Mouse (Mus musculus): Measurements from ENCODE around the gene Olfr478. TPM values are rescaled to one million over a fixed set of nuclear protein-coding genes. Genes with fewer than 3 reads are reported as not detected.
"Not testable (repeated sequence)": the region's sequence is repeated elsewhere in the genome, so short reads cannot be mapped to it uniquely, and the experiment has no call there.

Olfr478 gene
- polyA plus RNA-seq (2015; fragmentation: Nextera tagmentation; extraction: Ambion mirVana) = not detected in 2 replicates

DNA sequence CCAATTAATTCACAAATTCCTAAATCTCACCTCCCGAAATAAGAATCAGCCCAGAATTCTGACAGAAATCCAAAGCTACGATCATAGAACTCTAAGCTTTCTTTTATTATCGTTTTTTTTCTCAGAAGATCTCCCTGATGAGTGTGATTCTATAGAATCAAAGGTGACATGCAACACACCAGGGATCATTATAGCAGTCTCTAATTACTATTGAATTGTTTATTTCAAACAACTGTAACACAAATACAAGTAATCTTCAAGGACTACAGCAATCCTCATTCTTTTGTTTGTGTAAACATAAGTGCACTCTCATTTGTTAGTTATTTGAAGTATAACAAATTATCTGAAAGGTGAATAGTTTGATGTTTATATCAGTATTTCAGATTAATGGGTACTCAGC is at the start of gene Olfr478:
Olfr478 (minus strand) TSS at position 101 of the 400 bp plus-strand sequence.
- no peak within 1 kb of the TSS for H3K27ac ChIP-seq (ENCODE audit: low read length)
- H3K27me3 ChIP-seq (replicated peaks; ENCODE audit: control insufficient read depth, insufficient read depth, low read length) = no peaks in the 10 kb centered on the region
- WGBS = 79% methylated on average over 3 of the region's 3 CpGs
- no peak within 1 kb of the TSS for H3K4me3 ChIP-seq (replicated peaks; ENCODE audit: low read length)
- H3K9ac ChIP-seq (replicated peaks; ENCODE audit: low read depth, low read length) = no peak within 1 kb of the TSS
- H3K36me3 ChIP-seq (ENCODE audit: control insufficient read depth, insufficient read depth) = no peaks in the 10 kb centered on the region
- no peak within 1 kb of the TSS for H3K4me2 ChIP-seq (ENCODE audit: low read length)
- no peaks in the 10 kb centered on the region for H3K9me3 ChIP-seq (ENCODE audit: control insufficient read depth, low read length)
- H3K4me1 ChIP-seq (replicated peaks; ENCODE audit: control insufficient read depth, insufficient read depth, low read length) = no peaks in the 10 kb centered on the region
- ATAC-seq = no peak

- no peak for ATAC-seq
- no peaks in the 10 kb centered on the region for H3K36me3 ChIP-seq (ENCODE audit: control insufficient read depth, insufficient read depth)
- no peaks in the 10 kb centered on the region for H3K9me3 ChIP-seq (ENCODE audit: control insufficient read depth, low read length)
- no peaks in the 10 kb centered on the region for H3K27me3 ChIP-seq (replicated peaks; ENCODE audit: control insufficient read depth, insufficient read depth, low read length)
- H3K4me3 ChIP-seq (replicated peaks; ENCODE audit: low read length) = no peak within 1 kb of the TSS
- no peak within 1 kb of the TSS for H3K27ac ChIP-seq (ENCODE audit: low read length)
- H3K4me1 ChIP-seq (replicated peaks; ENCODE audit: control insufficient read depth, insufficient read depth, low read length) = no peaks in the 10 kb centered on the region
- H3K4me2 ChIP-seq (ENCODE audit: low read length) = no peak within 1 kb of the TSS
- no peak within 1 kb of the TSS for H3K9ac ChIP-seq (replicated peaks; ENCODE audit: low read depth, low read length)
Measured at GRCm38 (mm10) chr7:108079555-108079954, 45.8 kb upstream of the Olfr478 start, which contains the start of gene Olfr481. Gene Olfr481 (plus strand): TSS chr7:108079855.

DNA sequence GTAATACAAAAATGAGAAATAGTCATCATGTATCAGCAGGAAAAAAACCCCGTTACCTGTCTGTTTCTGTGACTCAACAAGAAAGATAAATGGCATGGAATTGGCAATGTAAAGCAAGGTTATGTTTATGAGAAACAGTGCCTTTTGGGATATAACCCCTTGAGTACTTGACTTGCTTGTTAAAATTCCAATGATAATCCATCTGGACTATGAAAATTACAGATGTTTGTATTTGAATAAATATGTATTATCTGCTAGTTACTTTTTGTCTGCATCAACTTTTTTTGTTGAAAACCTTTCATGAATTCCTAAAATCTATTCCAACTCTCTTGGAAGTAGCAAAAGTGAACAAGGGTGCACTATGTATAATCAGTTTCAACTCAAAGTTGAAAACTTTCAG is 33.5 kb upstream of the Olfr478 start, which contains the start of gene Olfr480:
Olfr480 (minus strand) TSS at position 101 of the 400 bp plus-strand sequence.
- 91% methylated on average over 1 of the region's 1 CpGs for WGBS
- H3K27ac ChIP-seq (ENCODE audit: low read length) = no peak within 1 kb of the TSS
- no peak within 1 kb of the TSS for H3K4me2 ChIP-seq (ENCODE audit: low read length)
- no peaks in the 10 kb centered on the region for H3K4me1 ChIP-seq (replicated peaks; ENCODE audit: control insufficient read depth, insufficient read depth, low read length)
- H3K36me3 ChIP-seq (ENCODE audit: control insufficient read depth, insufficient read depth) = no peaks in the 10 kb centered on the region
- H3K9me3 ChIP-seq (ENCODE audit: control insufficient read depth, low read length) = no peaks in the 10 kb centered on the region
- ATAC-seq = no peak
- no peaks in the 10 kb centered on the region for H3K27me3 ChIP-seq (replicated peaks; ENCODE audit: control insufficient read depth, insufficient read depth, low read length)
- no peak within 1 kb of the TSS for H3K9ac ChIP-seq (replicated peaks; ENCODE audit: low read depth, low read length)
- H3K4me3 ChIP-seq (replicated peaks; ENCODE audit: low read length) = no peak within 1 kb of the TSS

GRCm38 (mm10) chr7:108050393-108050792 is 16.6 kb upstream of the Olfr478 start, which contains the start of gene Olfr479:
Gene Olfr479 (plus strand): TSS chr7:108050693.
- no peaks in the 10 kb centered on the region for H3K27me3 ChIP-seq (replicated peaks; ENCODE audit: control insufficient read depth, insufficient read depth, low read length)
- no peak within 1 kb of the TSS for H3K4me3 ChIP-seq (replicated peaks; ENCODE audit: low read length)
- no peak within 1 kb of the TSS for H3K9ac ChIP-seq (replicated peaks; ENCODE audit: low read depth, low read length)
- no peak within 1 kb of the TSS for H3K27ac ChIP-seq (ENCODE audit: low read length)
- ATAC-seq = no peak
- 90% methylated on average over 2 of the region's 2 CpGs for WGBS
- H3K4me2 ChIP-seq (ENCODE audit: low read length) = no peak within 1 kb of the TSS
- H3K36me3 ChIP-seq (ENCODE audit: control insufficient read depth, insufficient read depth) = no peaks in the 10 kb centered on the region
- no peaks in the 10 kb centered on the region for H3K4me1 ChIP-seq (replicated peaks; ENCODE audit: control insufficient read depth, insufficient read depth, low read length)
- no peaks in the 10 kb centered on the region for H3K9me3 ChIP-seq (ENCODE audit: control insufficient read depth, low read length)

- not testable (repeated sequence) for ATAC-seq; H3K4me1 ChIP-seq (replicated peaks; ENCODE audit: control insufficient read depth, insufficient read depth, low read length); H3K27me3 ChIP-seq (replicated peaks; ENCODE audit: control insufficient read depth, insufficient read depth, low read length); H3K4me2 ChIP-seq (ENCODE audit: low read length); H3K27ac ChIP-seq (ENCODE audit: low read length); H3K36me3 ChIP-seq (ENCODE audit: control insufficient read depth, insufficient read depth); H3K9me3 ChIP-seq (ENCODE audit: control insufficient read depth, low read length); H3K9ac ChIP-seq (replicated peaks; ENCODE audit: low read depth, low read length); H3K4me3 ChIP-seq (replicated peaks; ENCODE audit: low read length)
Measured at GRCm38 (mm10) chr7:108014256-108014655, 19.5 kb downstream of the Olfr478 start.

DNA sequence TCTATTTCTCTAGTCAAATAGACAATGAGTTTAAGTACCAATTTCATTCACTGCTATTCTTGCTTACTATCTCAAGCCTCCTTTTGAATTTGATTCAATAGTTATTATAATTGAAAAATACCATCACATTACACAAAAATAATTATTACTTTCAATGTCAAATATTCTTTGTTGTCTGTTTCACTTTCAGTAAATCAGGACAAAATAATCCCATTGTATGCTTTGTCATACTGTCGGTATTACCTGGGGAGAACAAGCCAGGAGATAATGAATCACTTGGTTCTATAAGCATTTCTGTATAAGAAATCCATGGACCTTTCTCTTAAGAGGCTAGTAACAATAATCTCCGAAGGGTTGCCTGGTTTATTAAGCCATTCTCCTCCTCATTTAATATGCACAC is 47.4 kb downstream of the Olfr478 start, which contains the start of gene Olfr477:
Olfr477 (plus strand) TSS at position 301 of the 400 bp plus-strand sequence.
- H3K4me1 ChIP-seq (replicated peaks; ENCODE audit: control insufficient read depth, insufficient read depth, low read length) = no peaks in the 10 kb centered on the region
- no peaks in the 10 kb centered on the region for H3K36me3 ChIP-seq (ENCODE audit: control insufficient read depth, insufficient read depth)
- no peaks in the 10 kb centered on the region for H3K9me3 ChIP-seq (ENCODE audit: control insufficient read depth, low read length)
- H3K27me3 ChIP-seq (replicated peaks; ENCODE audit: control insufficient read depth, insufficient read depth, low read length) = no peaks in the 10 kb centered on the region
- H3K4me2 ChIP-seq (ENCODE audit: low read length) = no peak within 1 kb of the TSS
- no peak within 1 kb of the TSS for H3K27ac ChIP-seq (ENCODE audit: low read length)
- H3K4me3 ChIP-seq (replicated peaks; ENCODE audit: low read length) = no peak within 1 kb of the TSS
- no peak within 1 kb of the TSS for H3K9ac ChIP-seq (replicated peaks; ENCODE audit: low read depth, low read length)
- 78% methylated on average over 2 of the region's 2 CpGs for WGBS
- no peak for ATAC-seq

Other genes starting within 250 kb of the Olfr478 start
- gene Ovch2, start 232.8 kb downstream of the Olfr478 start, polyA plus RNA-seq (2015; fragmentation: Nextera tagmentation; extraction: Ambion mirVana) = not detected in 2 replicates
- gene Olfr467, start 221.7 kb downstream of the Olfr478 start, polyA plus RNA-seq (2015; fragmentation: Nextera tagmentation; extraction: Ambion mirVana) = not detected in 2 replicates
- gene Olfr469, start 208.4 kb downstream of the Olfr478 start, polyA plus RNA-seq (2015; fragmentation: Nextera tagmentation; extraction: Ambion mirVana) = not detected in 2 replicates
- not detected in 2 replicates for gene Olfr470, start 186.5 kb downstream of the Olfr478 start, polyA plus RNA-seq (2015; fragmentation: Nextera tagmentation; extraction: Ambion mirVana)
- not detected in 2 replicates for gene Olfr472, start 136.1 kb downstream of the Olfr478 start, polyA plus RNA-seq (2015; fragmentation: Nextera tagmentation; extraction: Ambion mirVana)
- not detected in 2 replicates for gene Olfr473, start 103.5 kb downstream of the Olfr478 start, polyA plus RNA-seq (2015; fragmentation: Nextera tagmentation; extraction: Ambion mirVana)
- gene Olfr474, start 79.3 kb downstream of the Olfr478 start, polyA plus RNA-seq (2015; fragmentation: Nextera tagmentation; extraction: Ambion mirVana) = not detected in 2 replicates
- gene Olfr476, start 69.2 kb downstream of the Olfr478 start, polyA plus RNA-seq (2015; fragmentation: Nextera tagmentation; extraction: Ambion mirVana) = not detected in 2 replicates
- not detected in 2 replicates for gene Olfr477, start 47.3 kb downstream of the Olfr478 start, polyA plus RNA-seq (2015; fragmentation: Nextera tagmentation; extraction: Ambion mirVana)
- gene Olfr479, start 16.7 kb upstream of the Olfr478 start, polyA plus RNA-seq (2015; fragmentation: Nextera tagmentation; extraction: Ambion mirVana) = not detected in 2 replicates
- gene Olfr480, start 33.4 kb upstream of the Olfr478 start, polyA plus RNA-seq (2015; fragmentation: Nextera tagmentation; extraction: Ambion mirVana) = not detected in 2 replicates
- gene Olfr481, start 45.9 kb upstream of the Olfr478 start, polyA plus RNA-seq (2015; fragmentation: Nextera tagmentation; extraction: Ambion mirVana) = not detected in 2 replicates
- not detected in 2 replicates for gene Olfr482, start 63.6 kb upstream of the Olfr478 start, polyA plus RNA-seq (2015; fragmentation: Nextera tagmentation; extraction: Ambion mirVana)
- gene Olfr483, start 66.9 kb upstream of the Olfr478 start, polyA plus RNA-seq (2015; fragmentation: Nextera tagmentation; extraction: Ambion mirVana) = not detected in 2 replicates
- gene Olfr484, start 93.5 kb upstream of the Olfr478 start, polyA plus RNA-seq (2015; fragmentation: Nextera tagmentation; extraction: Ambion mirVana) = not detected in 2 replicates
- not detected in 2 replicates for gene Olfr485, start 125.9 kb upstream of the Olfr478 start, polyA plus RNA-seq (2015; fragmentation: Nextera tagmentation; extraction: Ambion mirVana)
- gene Olfr486, start 138.8 kb upstream of the Olfr478 start, polyA plus RNA-seq (2015; fragmentation: Nextera tagmentation; extraction: Ambion mirVana) = not detected in 2 replicates
- not detected in 2 replicates for gene Olfr487, start 180.6 kb upstream of the Olfr478 start, polyA plus RNA-seq (2015; fragmentation: Nextera tagmentation; extraction: Ambion mirVana)
- gene Olfr488, start 224.4 kb upstream of the Olfr478 start, polyA plus RNA-seq (2015; fragmentation: Nextera tagmentation; extraction: Ambion mirVana) = not detected in 2 replicates

Measured in forebrain, embryonic 16.5 days (tissue).